10 mouse cellular contexts compared by ENCODE assay signal in the genomic region with DNA sequence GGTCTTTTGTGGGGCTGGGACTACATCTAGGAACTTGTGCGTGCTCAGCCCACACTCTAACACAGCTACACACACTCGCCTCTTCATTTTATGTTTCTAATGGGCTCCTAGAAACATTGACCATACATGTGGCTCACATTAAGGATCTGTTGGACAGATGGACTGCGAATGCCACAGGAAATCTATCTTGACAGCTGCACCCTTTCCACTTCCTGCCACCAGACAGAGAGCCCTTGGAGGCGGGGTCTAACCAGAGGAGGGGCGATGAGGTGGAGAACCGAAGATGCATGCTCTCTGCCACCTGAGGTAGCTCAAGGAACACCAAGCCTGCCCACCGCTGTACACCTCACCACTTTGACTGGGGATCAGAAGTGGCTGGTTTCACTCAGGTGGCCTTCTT. TPM values are rescaled to one million over a fixed set of nuclear protein-coding genes. Genes with fewer than 3 reads are reported as not detected.
A peak's percentile ranks its signal among the peaks of the same experiment; 100 is the strongest.
DNase-seq lines count a peak whose midpoint lies in the region; ATAC-seq and TF ChIP-seq lines count a peak whose summit lies in the region.
"Had no signal": no experiment of that assay in that cellular context is flagged by ENCODE, and none has a peak within 500 bp of the region (broad histone marks: within the 10 kb centered on the region; RNA-seq: fewer than 3 reads in every experiment).

No protein-coding gene starts in this region.

- H3K27me3 ChIP-seq in lung, embryonic 14.5 days (ENCODE audit: insufficient read depth, low read length) = no peaks in the 10 kb centered on the region
- no peaks in the 10 kb centered on the region for H3K27me3 ChIP-seq in lung, postnatal 0 days (replicated peaks; ENCODE audit: insufficient read depth, low read length)

- H3K9me3 ChIP-seq in lung, embryonic 14.5 days (ENCODE audit: low read depth, low read length) = no peaks in the 10 kb centered on the region
- H3K9me3 ChIP-seq in lung, postnatal 0 days (ENCODE audit: low read length) = no peaks in the 10 kb centered on the region

- peak; percentile 83 for DNase-seq in lung, embryonic 14.5 days
- DNase-seq in lung, postnatal 25 days (ENCODE audit: low spot score) = no peak
- peak; percentile 36 for DNase-seq in embryo, embryonic 11.5 days (ENCODE audit: low read depth, low spot score)
- DNase-seq in lung, postnatal 0 days (ENCODE audit: low spot score) = peak; percentile 71
- peak; percentile 42 to 43 for DNase-seq in thymus, postnatal 10 days (ENCODE audit: low spot score in 2 of 2)
- DNase-seq in left cerebral cortex, postnatal 36 days (ENCODE audit: low spot score in 2 of 2) = no peak
- DNase-seq in adrenal gland, adult 8-10 months = no peak
- DNase-seq in spleen, postnatal 14 days (ENCODE audit: low spot score in 2 of 2) = no peak
- DNase-seq: right cerebral cortex, postnatal 25 days had no signal

- H3K4me3 ChIP-seq in lung, embryonic 14.5 days (ENCODE audit: low read depth, low read length) = no peak overlapping the region
- no peak overlapping the region for H3K4me3 ChIP-seq in lung, postnatal 0 days (ENCODE audit: low read depth, low read length)

- H3K27ac ChIP-seq in lung, embryonic 14.5 days (ENCODE audit: low read depth) = peak overlapping the region; percentile 72
- peak overlapping the region; percentile 86 for H3K27ac ChIP-seq in lung, postnatal 0 days (ENCODE audit: low read length)
- H3K27ac ChIP-seq: hindbrain, postnatal 0 days had no signal

- no peak for TF ChIP-seq CTCF in lung, embryonic 14.5 days (IDR thresholded peaks at IDR 0.05; ENCODE audit: low read depth)
- no peak for TF ChIP-seq CTCF in lung, postnatal 0 days (IDR thresholded peaks at IDR 0.05)

- no peaks in the 10 kb centered on the region for H3K36me3 ChIP-seq in lung, embryonic 14.5 days (ENCODE audit: insufficient read depth)
- no peaks in the 10 kb centered on the region for H3K36me3 ChIP-seq in lung, postnatal 0 days (ENCODE audit: insufficient read depth, low read length)

- H3K9ac ChIP-seq in lung, embryonic 14.5 days = no peak overlapping the region
- no peak overlapping the region for H3K9ac ChIP-seq in lung, postnatal 0 days (replicated peaks; ENCODE audit: low read depth)

- intact Hi-C loops in left cerebral cortex, postnatal 36 days (cut with DNase I) = no loop called here

- peaks cover 12% of the 10 kb centered on the region; the same call in 1 of the 2 replicates for H3K4me1 ChIP-seq in lung, embryonic 14.5 days (ENCODE audit: insufficient read depth)
- H3K4me1 ChIP-seq in lung, postnatal 0 days (ENCODE audit: insufficient read depth, low read depth, low read length) = peaks cover 3% of the 10 kb centered on the region; the same call in 1 of the 2 replicates

- no peak overlapping the region for H3K4me2 ChIP-seq in lung, embryonic 14.5 days
- no peak overlapping the region for H3K4me2 ChIP-seq in lung, postnatal 0 days (replicated peaks; ENCODE audit: low read depth, low read length)

- no peak; the same call in 1 of the 2 replicates for TF ChIP-seq EP300 in lung, postnatal 0 days (IDR thresholded peaks at IDR 0.05)

- 27% methylated on average over 7 of the region's 7 CpGs for WGBS in lung, embryonic 14.5 days
- WGBS in lung, postnatal 0 days = 32% methylated on average over 7 of the region's 7 CpGs

- ATAC-seq in lung, embryonic 14.5 days (ENCODE audit: insufficient read depth) = 0 out of 2 replicates have a peak, but pooled peaks have one; percentile 32
- ATAC-seq in lung, postnatal 0 days = no peak
- ATAC-seq: hindbrain, postnatal 0 days had no signal

RNA-seq across cellular contexts. Expression of gene Vegfa, which starts 57.7 kb away (rescaled TPM):
- polyA plus RNA-seq in lung, embryonic 14.5 days (2014; fragmentation: Nextera tagmentation; extraction: Ambion mirVana) = 6.6 and 7.7 TPM in 2 replicates
- 21.4 and 31.9 TPM in 2 replicates for polyA plus RNA-seq in lung, postnatal 0 days (2015; fragmentation: Nextera tagmentation; extraction: Ambion mirVana)
- 100 to 1,000 TPM in 1 of 2 experiments, 10 to 100 TPM in 1; 70.0 to 117 TPM for total RNA-seq in left cerebral cortex, postnatal 36 days (2021)
- 100 to 1,000 TPM; 270 to 756 (median 501) TPM for total RNA-seq in adrenal gland, adult 8-10 months (2022)

Comparison
In these comparisons a context has a peak if more than half of its experiments do, and no peak if none do; other contexts are left out.
1. DNase-seq: peak in lung, embryonic 14.5 days (single experiment), embryo, embryonic 11.5 days (single experiment), lung, postnatal 0 days (single experiment) and thymus, postnatal 10 days (2 of 2); none in lung, postnatal 25 days (single experiment), left cerebral cortex, postnatal 36 days (0 of 2), adrenal gland, adult 8-10 months (single experiment) and spleen, postnatal 14 days (0 of 2).